Mouse (Mus musculus): ENCODE results near the gene Stim2. TPM values are rescaled to one million over a fixed set of nuclear protein-coding genes. Genes with fewer than 3 reads are reported as not detected.
A peak's percentile ranks its signal among the peaks of the same experiment; 100 is the strongest.

The Stim2 gene
- polyA plus RNA-seq, 1 experiment from 2014 or later, result 20.3 TPM

DNA sequence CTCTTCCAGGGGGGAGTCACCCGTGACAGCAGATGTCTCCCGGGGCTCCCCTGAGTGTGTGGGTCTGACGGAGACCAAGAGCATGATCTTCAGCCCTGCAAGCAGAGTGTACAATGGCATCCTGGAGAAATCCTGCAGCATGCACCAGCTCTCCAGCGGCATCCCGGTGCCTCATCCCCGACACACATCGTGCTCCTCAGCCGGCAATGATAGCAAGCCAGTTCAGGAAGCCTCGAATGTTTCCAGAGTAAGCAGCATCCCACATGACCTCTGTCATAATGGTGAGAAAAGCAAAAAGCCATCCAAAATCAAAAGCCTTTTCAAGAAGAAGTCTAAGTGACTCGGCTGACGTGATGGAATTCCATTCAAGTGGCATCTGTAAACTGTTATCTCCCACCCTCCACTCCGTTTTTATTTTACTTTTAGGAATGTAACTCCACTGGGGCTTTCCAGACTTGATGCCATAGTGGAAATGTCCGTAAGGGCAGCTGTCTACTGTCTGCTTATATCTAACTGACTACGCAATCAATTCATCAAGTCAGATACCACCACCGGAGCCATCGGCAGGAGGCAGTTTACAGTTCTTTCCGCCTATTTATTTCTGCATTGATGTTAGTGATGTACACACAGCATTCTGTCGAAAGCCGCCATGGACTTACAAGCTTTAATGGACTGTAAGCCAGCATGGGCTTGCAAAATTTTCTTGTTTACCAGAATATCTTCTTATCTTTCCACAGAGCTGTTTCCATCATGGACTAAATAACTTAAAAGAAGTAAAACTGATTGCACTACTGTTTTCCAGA lies 120.3 kb downstream of the Stim2 start:
- H3K27ac ChIP-seq (ENCODE audit: low read length), result no peak overlapping the region
- H3K4me2 ChIP-seq (replicated peaks; ENCODE audit: low read depth, low read length), result no peak overlapping the region
- no peak for TF ChIP-seq EP300 (IDR thresholded peaks at IDR 0.05)
- no peaks in the 10 kb centered on the region for H3K9me3 ChIP-seq (ENCODE audit: low read length)
- DNase-seq (ENCODE audit: low spot score), result peak; percentile 34
- WGBS, result 58% methylated on average over 19 of the region's 19 CpGs
- no peaks in the 10 kb centered on the region for H3K4me1 ChIP-seq (ENCODE audit: insufficient read depth, low read depth, low read length)
- H3K4me3 ChIP-seq (ENCODE audit: low read depth, low read length), result no peak overlapping the region
- peak; percentile 33; the same call in 1 of the 2 replicates for ATAC-seq
- H3K36me3 ChIP-seq (ENCODE audit: insufficient read depth, low read length), result peaks cover 11% of the 10 kb centered on the region
- H3K27me3 ChIP-seq (replicated peaks; ENCODE audit: insufficient read depth, low read length), result no peaks in the 10 kb centered on the region
- H3K9ac ChIP-seq (replicated peaks; ENCODE audit: low read depth), result no peak overlapping the region

DNA sequence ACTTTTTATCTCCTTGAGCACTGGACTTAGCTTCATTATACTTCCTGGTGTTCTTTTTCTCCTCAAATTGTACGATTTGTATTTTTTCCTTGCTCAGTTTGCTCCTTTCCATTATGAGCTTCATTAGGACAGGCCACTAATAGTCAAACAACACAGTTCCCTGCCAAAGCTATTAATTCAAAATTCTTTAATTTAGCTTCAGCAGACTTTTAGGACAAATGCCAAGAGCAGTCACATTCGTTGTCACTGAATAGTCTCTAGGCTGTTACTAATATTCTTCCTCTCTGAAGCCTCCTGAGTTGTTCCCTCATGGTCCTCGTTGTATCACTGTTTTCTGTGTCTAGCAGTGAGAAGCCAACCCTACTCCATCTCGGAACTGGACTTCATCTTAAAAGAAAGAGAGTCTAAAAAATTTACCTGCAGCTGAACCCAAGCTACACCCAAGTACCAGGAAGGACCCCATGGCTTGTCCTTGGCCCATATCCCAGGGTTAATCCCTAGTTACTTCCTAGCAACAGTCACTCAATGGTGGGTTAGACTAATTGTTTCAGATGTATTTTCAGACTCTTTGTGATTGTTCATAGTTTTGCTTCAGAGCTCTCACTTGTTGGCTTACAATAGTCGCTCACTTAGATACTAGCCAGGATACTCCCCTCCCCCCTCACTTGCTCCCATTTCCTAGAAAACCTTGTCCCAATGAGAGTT lies 149.9 kb downstream of the Stim2 start:
- Histone ChIP-seq H3K4me2 (replicated peaks; ENCODE audit: low read depth, low read length) (no peak overlapping the region), H3K4me3 (ENCODE audit: low read depth, low read length) (no peak overlapping the region), H3K9me3 (ENCODE audit: low read length) (no peaks in the 10 kb centered on the region), H3K4me1 (ENCODE audit: insufficient read depth, low read depth, low read length) (no peaks in the 10 kb centered on the region), H3K36me3 (ENCODE audit: insufficient read depth, low read length) (no peaks in the 10 kb centered on the region), H3K27ac (ENCODE audit: low read length) (no peak overlapping the region), H3K27me3 (replicated peaks; ENCODE audit: insufficient read depth, low read length) (no peaks in the 10 kb centered on the region), H3K9ac (replicated peaks; ENCODE audit: low read depth) (no peak overlapping the region)
- no peak for TF ChIP-seq EP300 (IDR thresholded peaks at IDR 0.05)
- ATAC-seq (no peak), DNase-seq (ENCODE audit: low spot score) (no peak)
- 83% methylated on average over 5 of the region's 5 CpGs for WGBS

DNA sequence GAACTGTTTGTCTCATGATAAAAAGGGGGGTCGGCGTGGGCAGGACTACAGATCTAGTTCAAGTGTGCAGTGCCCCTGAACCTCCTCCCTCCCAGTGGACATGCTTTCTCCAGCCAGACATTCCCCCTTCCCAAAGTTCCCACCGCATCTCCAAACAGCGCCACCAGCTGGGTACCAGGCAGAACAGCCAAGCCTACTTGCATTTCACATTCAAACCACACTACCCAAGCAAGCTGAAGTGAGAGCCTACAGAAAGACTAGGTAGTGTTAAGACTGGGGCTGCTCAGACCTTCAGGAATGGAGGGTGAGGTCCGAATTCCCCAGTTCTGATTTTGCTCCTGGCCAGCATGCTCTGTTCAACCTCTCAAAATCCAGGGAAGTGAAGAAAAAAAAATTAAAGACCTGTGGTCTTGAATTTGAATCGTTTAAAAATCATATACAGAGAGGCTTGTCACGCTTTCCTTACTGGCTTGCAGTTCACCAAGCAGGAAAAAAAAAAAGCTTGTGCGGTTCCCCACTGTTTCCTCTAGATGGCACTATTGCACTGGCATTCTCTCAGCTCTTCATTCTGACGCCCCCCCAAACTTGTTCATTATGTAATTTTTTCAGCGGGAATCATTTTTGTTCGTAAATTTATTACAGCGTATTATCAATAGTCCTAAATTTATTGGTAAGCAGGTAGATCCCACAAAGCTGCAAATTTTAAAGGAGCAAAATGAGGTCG lies 156.4 kb downstream of the Stim2 start:
- no peak overlapping the region for H3K27ac ChIP-seq (ENCODE audit: low read length)
- no peaks in the 10 kb centered on the region for H3K9me3 ChIP-seq (ENCODE audit: low read length)
- no peaks in the 10 kb centered on the region for H3K36me3 ChIP-seq (ENCODE audit: insufficient read depth, low read length)
- 0 out of 2 replicates have a peak overlapping the region, but pooled peaks have one; percentile 4 for H3K4me2 ChIP-seq (replicated peaks; ENCODE audit: low read depth, low read length)
- peaks cover 5% of the 10 kb centered on the region for H3K4me1 ChIP-seq (ENCODE audit: insufficient read depth, low read depth, low read length)
- ATAC-seq, result no peak
- WGBS, result 18% methylated on average over 13 of the region's 13 CpGs
- DNase-seq (ENCODE audit: low spot score), result peak; percentile 72
- no peak overlapping the region for H3K4me3 ChIP-seq (ENCODE audit: low read depth, low read length)
- H3K9ac ChIP-seq (replicated peaks; ENCODE audit: low read depth), result no peak overlapping the region
- TF ChIP-seq EP300 (IDR thresholded peaks at IDR 0.05) (no peak), CTCF (IDR thresholded peaks at IDR 0.05) (peak; percentile 74)
- H3K27me3 ChIP-seq (replicated peaks; ENCODE audit: insufficient read depth, low read length), result no peaks in the 10 kb centered on the region

DNA sequence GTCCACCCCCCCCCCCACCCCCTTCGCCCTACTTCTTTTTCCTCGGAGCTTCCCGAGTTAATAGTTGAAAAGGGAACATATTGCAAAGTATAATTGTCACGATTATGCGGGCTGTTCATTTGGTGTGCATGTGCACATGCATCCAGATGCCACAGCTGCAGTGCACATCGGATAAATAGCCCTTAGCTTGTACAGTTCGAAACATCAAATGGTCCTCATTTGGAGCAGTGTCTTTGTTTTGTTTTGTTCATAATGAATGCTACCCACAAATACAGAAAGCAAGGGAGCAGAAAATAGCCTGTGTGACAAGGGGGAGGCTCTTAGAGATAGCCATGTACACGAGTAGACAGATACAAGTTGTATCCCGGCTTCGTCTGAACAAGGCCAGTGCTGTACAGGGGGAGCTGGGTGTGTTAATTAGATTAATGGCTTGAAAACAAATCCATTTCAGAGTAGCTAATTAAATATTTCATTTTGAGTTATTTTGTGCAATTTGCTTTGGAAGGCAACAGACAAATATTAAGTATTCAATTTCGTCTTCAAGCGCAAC lies 157.0 kb downstream of the Stim2 start:
- Histone ChIP-seq H3K27ac (ENCODE audit: low read length) (no peak overlapping the region), H3K4me3 (ENCODE audit: low read depth, low read length) (no peak overlapping the region), H3K4me1 (ENCODE audit: insufficient read depth, low read depth, low read length) (peaks cover 5% of the 10 kb centered on the region), H3K36me3 (ENCODE audit: insufficient read depth, low read length) (no peaks in the 10 kb centered on the region), H3K9ac (replicated peaks; ENCODE audit: low read depth) (no peak overlapping the region), H3K9me3 (ENCODE audit: low read length) (no peaks in the 10 kb centered on the region), H3K27me3 (replicated peaks; ENCODE audit: insufficient read depth, low read length) (no peaks in the 10 kb centered on the region), H3K4me2 (replicated peaks; ENCODE audit: low read depth, low read length) (0 out of 2 replicates have a peak overlapping the region, but pooled peaks have one; percentile 4)
- no peak for ATAC-seq
- 64% methylated on average over 12 of the region's 12 CpGs for WGBS
- DNase-seq (ENCODE audit: low spot score), result no peak
- TF ChIP-seq CTCF (IDR thresholded peaks at IDR 0.05), result no peak
- no peak for TF ChIP-seq EP300 (IDR thresholded peaks at IDR 0.05)

- Histone ChIP-seq H3K9me3 (ENCODE audit: low read length) (no peaks in the 10 kb centered on the region), H3K27me3 (replicated peaks; ENCODE audit: insufficient read depth, low read length) (no peaks in the 10 kb centered on the region), H3K27ac (ENCODE audit: low read length) (no peak overlapping the region), H3K4me2 (replicated peaks; ENCODE audit: low read depth, low read length) (no peak overlapping the region), H3K36me3 (ENCODE audit: insufficient read depth, low read length) (no peaks in the 10 kb centered on the region), H3K9ac (replicated peaks; ENCODE audit: low read depth) (no peak overlapping the region), H3K4me3 (ENCODE audit: low read depth, low read length) (no peak overlapping the region), H3K4me1 (ENCODE audit: insufficient read depth, low read depth, low read length) (peaks cover 5% of the 10 kb centered on the region)
- 73% methylated on average over 4 of the region's 4 CpGs for WGBS
- ATAC-seq (no peak), DNase-seq (ENCODE audit: low spot score) (no peak)
- TF ChIP-seq EP300 (IDR thresholded peaks at IDR 0.05), result no peak
- TF ChIP-seq CTCF (IDR thresholded peaks at IDR 0.05), result no peak
Measured at GRCm38 (mm10) chr5:54155916-54156315, 157.6 kb downstream of the Stim2 start.

All from lung, postnatal 0 days (tissue).